Mouse (Mus musculus) G1E (cell line): Measurements from ENCODE around the gene Tk1.

Experiments used
- CTCF ChIP-seq: IDR thresholded peaks from 2 replicates; pipeline ENCODE4 v1.5.1; 2012; ENCODE audit warnings: low read depth, low read length, inconsistent platforms, mixed read lengths
- GATA1 ChIP-seq: IDR thresholded peaks from 2 replicates; pipeline ENCODE4 v1.6.1; 2012; ENCODE audit warnings: borderline replicate concordance, low read length, inconsistent platforms, mixed read lengths
- GATA2 ChIP-seq: IDR thresholded peaks from 2 replicates; pipeline ENCODE4 v1.6.1; 2012; ENCODE audit warnings: low read depth, low read length, inconsistent platforms, borderline replicate concordance
- POLR2AphosphoS5 ChIP-seq: IDR thresholded peaks from 2 replicates; pipeline ENCODE4 v1.6.1; 2012; ENCODE audit warnings: low read depth, low read length, inconsistent platforms; ENCODE audit not compliant: insufficient replicate concordance
- TAL1 ChIP-seq: conservative IDR thresholded peaks from 2 replicates; pipeline ENCODE4 v1.6.1; 2012; ENCODE audit warnings: low read depth, low read length, inconsistent platforms, mixed read lengths

DNA sequence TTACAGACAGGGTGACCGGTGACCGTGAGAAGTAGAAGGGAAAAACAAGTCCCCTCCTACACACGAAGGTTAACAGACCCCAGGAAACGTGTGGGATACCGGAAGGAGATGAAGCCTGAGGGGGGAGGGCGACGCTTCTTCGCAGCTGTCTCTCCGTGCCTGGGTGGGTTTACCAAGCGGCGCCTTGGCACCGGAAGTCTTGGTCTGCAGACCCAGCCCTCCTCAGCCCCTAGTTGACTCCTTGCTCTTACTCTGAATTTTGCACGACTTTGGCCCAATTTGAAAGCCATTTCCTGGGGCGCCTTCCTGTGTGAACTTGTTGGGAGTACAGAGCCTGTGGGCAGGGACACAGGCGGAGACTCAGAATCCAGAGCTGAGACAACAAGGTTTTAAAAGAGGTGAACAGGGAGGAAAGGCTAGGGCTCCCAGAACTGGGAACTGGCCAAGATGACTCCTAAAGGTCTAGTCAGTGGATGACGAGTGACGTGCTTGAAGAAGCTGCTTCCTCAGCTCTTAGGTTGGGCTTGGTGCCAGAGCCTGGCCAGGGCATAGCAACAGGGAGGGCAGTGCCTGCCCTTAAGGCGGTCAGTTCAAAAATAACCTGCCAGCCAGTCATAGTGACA, 44.6 kb downstream of the Tk1 start:
- TF ChIP-seq CTCF, result no peak
- TF ChIP-seq TAL1, result no peak
- no peak for TF ChIP-seq GATA1
- no peak for TF ChIP-seq GATA2
- TF ChIP-seq POLR2AphosphoS5, result no peak
